Mouse (Mus musculus) MEL (cell line): ENCODE data around the gene Atp6v1d. TPM values are rescaled to one million over a fixed set of nuclear protein-coding genes. Genes with fewer than 3 reads are reported as not detected.

Source experiments
- DNase-seq: peaks from one replicate; pipeline ENCODE4 v3.0.0; 2011; ENCODE audit warnings: low read depth, low spot score
- H3K27ac ChIP-seq: 2 replicates; pipeline ENCODE4 v1.5.1; 2012; ENCODE audit warnings: low read depth, mild to moderate bottlenecking, control low read depth, low read length, moderate library complexity; ENCODE audit not compliant: control insufficient read depth
- H3K27me3 ChIP-seq, 2 experiments: fragments of 150-350 bp in 1 of 2; sonication (generic) in 1 of 2; 2 replicates each; pipeline ENCODE4 v1.6.1; 2012; ENCODE audit warnings: low read length in 2 of 2, mild to moderate bottlenecking in 2 of 2, improper control_type of control experiment in 1 of 2, moderate library complexity in 1 of 2; ENCODE audit not compliant: insufficient read depth in 2 of 2, control insufficient read depth in 1 of 2
- H3K36me3 ChIP-seq, 2 experiments: 2 replicates each; pipeline ENCODE4 v1.6.1; 2012 to 2014; ENCODE audit warnings: low read length in 2 of 2, improper control_type of control experiment in 1 of 2, inconsistent platforms in 1 of 2, mild to moderate bottlenecking in 1 of 2; ENCODE audit not compliant: insufficient read depth in 2 of 2, control insufficient read depth in 1 of 2
- H3K4me1 ChIP-seq, 2 experiments: fragments of 150-350 bp in 1 of 2; sonication (generic) in 1 of 2; 2 replicates each; pipeline ENCODE4 v1.6.1; 2012; ENCODE audit warnings: low read length in 2 of 2, improper control_type of control experiment in 1 of 2, mild to moderate bottlenecking in 1 of 2; ENCODE audit not compliant: insufficient read depth in 2 of 2, control insufficient read depth in 1 of 2
- H3K4me3 ChIP-seq, 2 experiments: fragments of 150-350 bp in 1 of 2; sonication (generic) in 1 of 2; 2 replicates each; pipeline ENCODE4 v1.5.1; 2012; ENCODE audit warnings: low read depth in 2 of 2, low read length in 2 of 2, mild to moderate bottlenecking in 2 of 2, moderate library complexity in 2 of 2, control low read depth in 1 of 2, improper control_type of control experiment in 1 of 2; ENCODE audit not compliant: control insufficient read depth in 1 of 2, insufficient read depth in 1 of 2
- H3K79me2 ChIP-seq: 2 replicates; pipeline ENCODE4 v1.6.1; 2012; ENCODE audit warnings: mild to moderate bottlenecking, low read length, moderate library complexity; ENCODE audit not compliant: control insufficient read depth, poor library complexity, insufficient read depth
- H3K9ac ChIP-seq: 2 replicates; pipeline ENCODE4 v1.6.1; 2012; ENCODE audit warnings: low read depth, mild to moderate bottlenecking, control low read depth, low read length, moderate library complexity; ENCODE audit not compliant: control insufficient read depth, poor library complexity, severe bottlenecking
- H3K9me3 ChIP-seq: fragments of 150-350 bp; sonication (generic); replicated peaks from 2 replicates; pipeline ENCODE4 v1.6.1; 2012; ENCODE audit warnings: mild to moderate bottlenecking, low read length, improper control_type of control experiment, moderate library complexity; ENCODE audit not compliant: insufficient read depth
- CHD1 ChIP-seq: IDR thresholded peaks from 2 replicates; pipeline ENCODE4 v1.6.1; 2012; ENCODE audit warnings: low read depth, mild to moderate bottlenecking, inconsistent platforms, low read length, improper control_type of control experiment
- CHD2 ChIP-seq: IDR thresholded peaks from 2 replicates; pipeline ENCODE4 v1.6.1; 2011; ENCODE audit warnings: low read length, improper control_type of control experiment
- CTCF ChIP-seq, 3 experiments: IDR thresholded peaks in 2 of 3; conservative IDR thresholded peaks in 1 of 3; 2 replicates each; pipeline ENCODE4 v1.5.1; 2011 to 2012; ENCODE audit warnings: low read length in 3 of 3, low read depth in 2 of 3, mild to moderate bottlenecking in 2 of 3, improper control_type of control experiment in 1 of 3, inconsistent platforms in 1 of 3, mixed read lengths in 1 of 3, moderate library complexity in 1 of 3; ENCODE audit not compliant: control insufficient read depth in 1 of 3, insufficient read depth in 1 of 3, poor library complexity in 1 of 3, severe bottlenecking in 1 of 3
- GABPA ChIP-seq: IDR thresholded peaks from 2 replicates; pipeline ENCODE4 v1.6.1; 2012; ENCODE audit warnings: low read depth, mild to moderate bottlenecking, inconsistent platforms, low read length, improper control_type of control experiment, moderate library complexity
- MAFK ChIP-seq: IDR thresholded peaks from 2 replicates; pipeline ENCODE4 v1.6.1; 2011; ENCODE audit warnings: low read depth, mild to moderate bottlenecking, low read length, improper control_type of control experiment, borderline replicate concordance
- MAX ChIP-seq: IDR thresholded peaks from 2 replicates; pipeline ENCODE4 v1.6.1; 2011; ENCODE audit warnings: low read length, improper control_type of control experiment
- MXI1 ChIP-seq: IDR thresholded peaks from 2 replicates; pipeline ENCODE4 v1.6.1; 2011; ENCODE audit warnings: mild to moderate bottlenecking, low read depth, low read length, improper control_type of control experiment
- MYC ChIP-seq: IDR thresholded peaks from 2 replicates; pipeline ENCODE4 v1.6.1; 2011; ENCODE audit warnings: low read depth, mild to moderate bottlenecking, low read length, improper control_type of control experiment, moderate library complexity
- NELFE ChIP-seq: IDR thresholded peaks from 2 replicates; pipeline ENCODE4 v1.6.1; 2011; ENCODE audit warnings: low read depth, low read length, improper control_type of control experiment
- NRF1 ChIP-seq: IDR thresholded peaks from 2 replicates; pipeline ENCODE4 v1.6.1; 2014; ENCODE audit warnings: low read depth, mild to moderate bottlenecking, inconsistent platforms, low read length, improper control_type of control experiment, moderate library complexity; ENCODE audit not compliant: poor library complexity, insufficient read depth, severe bottlenecking
- POLR2AphosphoS2 ChIP-seq: IDR thresholded peaks from 2 replicates; pipeline ENCODE4 v1.6.1; 2011; ENCODE audit warnings: low read length, improper control_type of control experiment
- RAD21 ChIP-seq: IDR thresholded peaks from 2 replicates; pipeline ENCODE4 v1.6.1; 2011; ENCODE audit warnings: mild to moderate bottlenecking, low read depth, low read length, improper control_type of control experiment
- RCOR1 ChIP-seq: IDR thresholded peaks from 2 replicates; pipeline ENCODE4 v1.6.1; 2012; ENCODE audit warnings: low read depth, mild to moderate bottlenecking, inconsistent platforms, low read length, improper control_type of control experiment
- SIN3A ChIP-seq: IDR thresholded peaks from 2 replicates; pipeline ENCODE4 v1.6.1; 2012; ENCODE audit warnings: low read length, improper control_type of control experiment, inconsistent platforms
- SMC3 ChIP-seq: IDR thresholded peaks from 2 replicates; pipeline ENCODE4 v1.6.1; 2011; ENCODE audit warnings: low read depth, low read length, improper control_type of control experiment
- UBTF ChIP-seq: IDR thresholded peaks from 2 replicates; pipeline ENCODE4 v1.6.1; 2012; ENCODE audit warnings: low read depth, mild to moderate bottlenecking, inconsistent platforms, low read length, improper control_type of control experiment, moderate library complexity, borderline replicate concordance; ENCODE audit not compliant: insufficient read depth
- ZC3H11A ChIP-seq: IDR thresholded peaks from 2 replicates; pipeline ENCODE4 v1.6.1; 2012; ENCODE audit warnings: low read depth, mild to moderate bottlenecking, inconsistent platforms, low read length, improper control_type of control experiment
- ZKSCAN1 ChIP-seq: IDR thresholded peaks from 2 replicates; pipeline ENCODE4 v1.6.1; 2012; ENCODE audit warnings: low read depth, mild to moderate bottlenecking, inconsistent platforms, low read length, improper control_type of control experiment, moderate library complexity
- ZMIZ1 ChIP-seq: IDR thresholded peaks from 2 replicates; pipeline ENCODE4 v1.6.1; 2012; ENCODE audit warnings: low read depth, mild to moderate bottlenecking, inconsistent platforms, low read length, improper control_type of control experiment, moderate library complexity
- polyA plus RNA-seq, 2 experiments: library from polyadenylated mRNA; stranded (reverse) in 1 of 2; unstranded in 1 of 2; fragments of >175 nt in 1 of 2; fragments of >200 nt in 1 of 2; gene quantifications; 2 replicates each; pipeline versions ENCODE4 v1.2.1 to v1.2.4; 2012; ENCODE audit warnings: low replicate concordance in 2 of 2, low read depth in 1 of 2; ENCODE audit not compliant: insufficient read length in 2 of 2, insufficient read depth in 1 of 2, missing spikeins in 1 of 2
- total RNA-seq: library from RNA; depleted of rRNA; stranded (reverse); fragments of 300-350 nt; gene quantifications from 2 replicates; pipeline ENCODE4 v1.2.3, GENCODE M21; 2012

Atp6v1d gene
- total and polyA plus RNA-seq, 3 experiments, result 27.0 to 51.7 TPM; not detected in 1

- TF ChIP-seq ZC3H11A, result no peak
- TF ChIP-seq, all 39 proteins: peak for 7
Observed at GRCm38 (mm10) chr12:78868115-78868514, 6.7 kb upstream of the Atp6v1d start (continued).

- peaks cover 34 to 48% of the 10 kb centered on the region in 2 experiments for H3K36me3 ChIP-seq
- no peak overlapping the region for H3K4me3 ChIP-seq
- no peaks in the 10 kb centered on the region for H3K9me3 ChIP-seq
- H3K4me1 ChIP-seq, result peaks cover 12 to 13% of the 10 kb centered on the region in 2 experiments
- no peak overlapping the region for H3K9ac ChIP-seq
- DNase-seq, result peak; percentile 69
- no peak overlapping the region for H3K27ac ChIP-seq
- H3K27me3 ChIP-seq, result no peaks in the 10 kb centered on the region
- H3K79me2 ChIP-seq, result peaks cover 59% of the 10 kb centered on the region
- TF ChIP-seq RCOR1 (no peak), RAD21 (peak; percentile 20), CTCF (IDR thresholded peaks at IDR 0.05 in 2 of 3, conservative IDR thresholded peaks at IDR 0.05 in 1 of 3; ENCODE audit: control insufficient read depth in 1 of 3, insufficient read depth in 1 of 3, low read depth in 2 of 3, low read length in 3 of 3, poor library complexity in 1 of 3, severe bottlenecking in 1 of 3) (peak; percentile 48 to 56 (median 53)), MAFK (no peak), NRF1 (no peak), UBTF (no peak), CHD2 (no peak), SMC3 (peak; percentile 17; the same call in 1 of the 2 replicates), MYC (0 out of 2 replicates have a peak, but pooled peaks have one; percentile 41)
Observed at GRCm38 (mm10) chr12:78865434-78865833, 4.0 kb upstream of the Atp6v1d start.

DNA sequence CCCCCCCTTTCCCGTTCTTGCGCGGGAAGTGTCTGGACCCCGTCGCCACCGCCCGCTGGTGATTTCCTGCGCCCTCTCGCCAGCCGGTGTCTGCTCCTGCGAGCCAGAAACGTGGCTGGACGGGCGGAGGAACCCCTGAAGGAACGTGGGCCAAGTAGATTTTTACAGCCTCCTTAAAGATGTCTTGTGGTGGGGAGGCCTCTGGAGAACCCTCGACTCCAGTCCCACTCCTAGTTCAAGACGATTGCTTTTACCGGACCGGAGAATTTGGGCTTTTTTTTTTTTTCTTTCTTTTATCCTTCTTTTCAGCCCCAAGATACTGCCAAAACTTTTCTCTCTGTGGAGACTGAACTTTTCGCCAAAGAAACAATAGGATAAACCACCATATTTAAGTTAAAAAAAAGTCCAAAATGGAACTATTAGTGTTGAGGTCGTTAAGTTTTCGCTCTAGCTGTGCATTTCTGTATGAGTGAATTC lies 854 bp upstream of the Atp6v1d start:
- TF ChIP-seq ZMIZ1 (peak; percentile 55; the same call in 1 of the 2 replicates), MXI1 (peak; percentile 83), NELFE (peak; percentile 3; the same call in 1 of the 2 replicates), CHD1 (peak; percentile 91), MYC (no peak), ZKSCAN1 (no peak), UBTF (0 out of 2 replicates have a peak, but pooled peaks have one; percentile 37), GABPA (no peak), POLR2AphosphoS2 (no peak), NRF1 (no peak), SIN3A (peak; percentile 35; the same call in 1 of the 2 replicates), MAX (0 out of 2 replicates have a peak, but pooled peaks have one; percentile 12), MAFK (no peak)

More for the DNA sequence above, 854 bp upstream of the Atp6v1d start:
- H3K27me3 ChIP-seq, result no peaks in the 10 kb centered on the region
- peaks cover 50% of the 10 kb centered on the region for H3K79me2 ChIP-seq
- H3K9me3 ChIP-seq, result no peaks in the 10 kb centered on the region
- H3K4me1 ChIP-seq, result peaks cover 0 to 12% of the 10 kb centered on the region in 2 experiments; a peak in 3 of 4 replicates
- H3K9ac ChIP-seq, result peak overlapping the region; percentile 91
- H3K36me3 ChIP-seq, result peaks cover 10 to 27% of the 10 kb centered on the region in 2 experiments; a peak in 3 of 4 replicates
- no peak for DNase-seq
- peak overlapping the region; percentile 89 for H3K27ac ChIP-seq
- H3K4me3 ChIP-seq, result peak overlapping the region; percentile 80 to 88
